Mouse (Mus musculus) left cerebral cortex, postnatal 10 days (tissue): Measurements from ENCODE around the gene Mllt11. TPM values are rescaled to one million over a fixed set of nuclear protein-coding genes. Genes with fewer than 3 reads are reported as not detected.

Experiments used
- DNase-seq, 2 experiments: peaks; one replicate each; pipeline ENCODE4 v3.0.0; 2021 to 2022; ENCODE audit warnings: low spot score in 2 of 2, mixed read lengths in 1 of 2; ENCODE audit errors: extremely low spot score in 1 of 2
- intact Hi-C: fragments of 180-260 bp; cut with DNase I; formaldehyde crosslinking; loops from one replicate; pipeline ENCODE4 v1.15.1; 2025
- total RNA-seq, 2 experiments: library from RNA; stranded (reverse); gene quantifications; 2 replicates each; pipeline ENCODE4 v1.2.3; 2021

The Mllt11 gene
- total RNA-seq, 2 experiments from 2014 or later: 599 to 606 TPM

- DNase-seq: no peak
- intact Hi-C loops: no loop called here
These were observed 18.4 kb upstream of the Mllt11 start for GRCm38 (mm10) chr3:95250361-95250760.

- intact Hi-C loops: no loop called here
- no peak for DNase-seq
These were observed 15.8 kb upstream of the Mllt11 start for GRCm38 (mm10) chr3:95247660-95248336.

- peak; percentile 64 to 84 for DNase-seq
- intact Hi-C loops: no loop called here
These were observed 14.7 kb upstream of the Mllt11 start for GRCm38 (mm10) chr3:95246465-95247231.

- DNase-seq: no peak
These were observed 11.1 kb upstream of the Mllt11 start for GRCm38 (mm10) chr3:95243086-95243485.

GRCm38 (mm10) chr3:95241498-95241897 lies 9.5 kb upstream of the Mllt11 start, which contains the start of gene Gm128:
Gene Gm128, minus strand, starts transcription at chr3:95241598.
- intact Hi-C loops: no loop called here
- DNase-seq: no peak

More at GRCm38 (mm10) chr3:95243086-95243485, 11.1 kb upstream of the Mllt11 start:
- intact Hi-C loops: no loop called here

- intact Hi-C loops: no loop called here
- DNase-seq: no peak
These were observed 8.9 kb upstream of the Mllt11 start for GRCm38 (mm10) chr3:95240900-95241299.

GRCm38 (mm10) chr3:95239971-95240370 lies 8.0 kb upstream of the Mllt11 start:
- intact Hi-C loops: no loop called here
- DNase-seq: no peak

- intact Hi-C loops: no loop called here
- DNase-seq: no peak
These were observed 7.1 kb upstream of the Mllt11 start for GRCm38 (mm10) chr3:95239022-95239421.

GRCm38 (mm10) chr3:95237541-95238099 lies 5.6 kb upstream of the Mllt11 start:
- DNase-seq: no peak

GRCm38 (mm10) chr3:95235386-95236301 lies 3.7 kb upstream of the Mllt11 start:
- no peak for DNase-seq
- intact Hi-C loops: no loop called here

More at GRCm38 (mm10) chr3:95237541-95238099, 5.6 kb upstream of the Mllt11 start:
- intact Hi-C loops: no loop called here

- intact Hi-C loops: no loop called here
- no peak for DNase-seq
These were observed 1.5 kb upstream of the Mllt11 start for GRCm38 (mm10) chr3:95233303-95233980.

- DNase-seq: no peak
- intact Hi-C loops: no loop called here
These were observed 800 bp upstream of the Mllt11 start for GRCm38 (mm10) chr3:95232771-95233170.

GRCm38 (mm10) chr3:95230495-95231297 lies 1.3 kb downstream of the Mllt11 start:
- intact Hi-C loops: no loop called here
- DNase-seq: no peak

- intact Hi-C loops: loop anchor here (5.0 kb wide), 1 partner anchor 37 kb away; no protein-coding TSS in a partner anchor
- DNase-seq: peak; percentile 51 to 73
These were observed 2.0 kb downstream of the Mllt11 start for GRCm38 (mm10) chr3:95229781-95230494.

- intact Hi-C loops: loop anchor here (5.0 kb wide), 1 partner anchor 38 kb away; no protein-coding TSS in a partner anchor
- DNase-seq: peak; percentile 77 to 82
These were observed 2.8 kb downstream of the Mllt11 start for GRCm38 (mm10) chr3:95228894-95229780.
